Mouse (Mus musculus) megakaryocyte, embryonic 14.5 days (primary cell): ENCODE results near the gene Flt1. TPM values are rescaled to one million over a fixed set of nuclear protein-coding genes. Genes with fewer than 3 reads are reported as not detected.

ENCODE experiments used
- H3K27me3 ChIP-seq: replicated peaks from 2 replicates; pipeline ENCODE3; 2012; ENCODE audit warnings: inconsistent platforms
- H3K36me3 ChIP-seq: replicated peaks from 2 replicates; pipeline ENCODE3; 2012; ENCODE audit warnings: low read length, inconsistent platforms, mixed read lengths
- H3K4me1 ChIP-seq: 2 replicates; pipeline ENCODE4 v1.6.1; 2012; ENCODE audit warnings: inconsistent platforms
- H3K4me3 ChIP-seq: replicated peaks from 2 replicates; pipeline ENCODE3; 2012; ENCODE audit warnings: moderate library complexity, mild to moderate bottlenecking, inconsistent platforms
- H3K9me3 ChIP-seq: 2 replicates; pipeline ENCODE4 v1.6.1; 2012; ENCODE audit warnings: inconsistent platforms
- FLI1 ChIP-seq: IDR thresholded peaks from 2 replicates; pipeline ENCODE4 v1.6.1; 2012; ENCODE audit warnings: low read length, inconsistent platforms, mixed read lengths
- GATA1 ChIP-seq: IDR thresholded peaks from 3 replicates; pipeline ENCODE4 v1.6.1; 2012; ENCODE audit warnings: mixed read lengths, low read length, inconsistent platforms, borderline replicate concordance
- polyA plus RNA-seq: library from polyadenylated mRNA; stranded (reverse); fragments of >175 nt; gene quantifications from 2 replicates; pipeline ENCODE4 v1.2.3, GENCODE M21; 2012; ENCODE audit warnings: low replicate concordance; ENCODE audit not compliant: insufficient read depth

Gene Flt1
- polyA plus RNA-seq = 0.36 and 0.47 TPM in 2 replicates

DNA sequence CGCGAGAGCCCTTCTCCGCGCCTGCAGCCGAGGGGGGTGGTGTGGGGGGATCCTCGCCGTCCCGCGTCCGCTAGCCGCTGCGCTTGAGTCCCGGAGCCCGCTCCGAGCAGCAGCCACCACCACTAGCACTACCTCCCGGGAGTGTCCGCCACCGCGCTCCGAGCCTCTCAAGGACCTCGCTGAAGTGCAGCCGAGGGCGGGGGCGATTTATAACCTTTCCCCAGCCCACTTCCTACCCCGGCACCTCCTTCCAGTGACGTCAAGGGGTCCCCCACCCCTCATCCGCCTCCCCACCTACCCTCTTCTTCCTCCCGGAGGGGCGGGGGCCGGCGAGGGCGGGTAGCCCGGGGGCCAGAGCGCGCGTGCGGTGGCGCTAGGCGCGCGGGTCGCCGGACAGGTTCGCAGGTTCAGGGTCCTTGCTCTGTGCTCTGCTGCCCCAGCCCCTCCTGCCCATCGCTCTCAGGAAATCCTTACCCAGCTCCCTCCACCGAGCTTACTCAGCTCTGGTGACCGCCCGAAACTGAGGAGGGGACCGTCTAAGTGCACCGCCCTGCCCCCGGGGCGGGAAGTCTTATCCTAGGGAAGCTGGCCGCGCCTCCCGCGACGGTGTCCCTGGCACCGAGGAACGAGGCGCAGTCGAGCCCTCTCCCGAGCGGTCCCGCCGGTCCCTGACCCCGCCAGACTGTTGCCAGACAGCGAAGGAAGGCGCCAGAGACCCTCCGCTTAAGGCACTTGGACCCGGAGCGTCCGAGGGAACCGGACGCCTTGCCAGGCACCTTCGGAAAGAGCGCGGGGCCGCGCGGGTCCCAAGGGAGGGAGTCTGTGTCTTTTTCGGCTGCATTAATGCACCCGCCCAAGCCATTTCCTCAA lies at the start of gene Flt1:
Gene Flt1 (minus strand): TSS at position 181 of the 870 bp plus-strand sequence.
- H3K36me3 ChIP-seq = no peaks in the 10 kb centered on the region
- H3K27me3 ChIP-seq = peaks cover 83% of the 10 kb centered on the region
- TF ChIP-seq GATA1 (no peak), FLI1 (no peak)
- H3K4me3 ChIP-seq = peak within 1 kb of the TSS; percentile 92
- H3K4me1 ChIP-seq = peaks cover 60% of the 10 kb centered on the region
- H3K9me3 ChIP-seq = peaks cover 15% of the 10 kb centered on the region

DNA sequence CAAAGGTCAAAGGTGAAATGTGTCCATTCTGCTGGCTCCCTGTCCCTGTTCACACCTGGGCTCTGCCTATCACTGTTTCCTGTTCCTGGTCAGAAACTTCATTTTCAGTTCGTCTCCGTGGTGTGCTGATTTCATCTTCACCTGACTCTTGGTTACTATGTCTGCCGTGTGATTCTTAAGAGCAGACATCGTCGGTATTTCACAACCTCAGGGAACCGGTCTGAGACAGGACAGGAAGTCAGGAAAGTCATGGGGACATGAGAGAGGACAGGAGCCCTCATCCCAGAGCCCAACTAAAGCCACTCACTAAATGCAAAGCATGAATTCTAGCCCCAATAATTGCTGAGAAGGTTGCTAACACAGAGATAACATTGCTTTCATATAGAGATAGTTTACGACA lies 49.4 kb upstream of the Flt1 start:
- no peak for TF ChIP-seq GATA1
- no peak for TF ChIP-seq FLI1

DNA sequence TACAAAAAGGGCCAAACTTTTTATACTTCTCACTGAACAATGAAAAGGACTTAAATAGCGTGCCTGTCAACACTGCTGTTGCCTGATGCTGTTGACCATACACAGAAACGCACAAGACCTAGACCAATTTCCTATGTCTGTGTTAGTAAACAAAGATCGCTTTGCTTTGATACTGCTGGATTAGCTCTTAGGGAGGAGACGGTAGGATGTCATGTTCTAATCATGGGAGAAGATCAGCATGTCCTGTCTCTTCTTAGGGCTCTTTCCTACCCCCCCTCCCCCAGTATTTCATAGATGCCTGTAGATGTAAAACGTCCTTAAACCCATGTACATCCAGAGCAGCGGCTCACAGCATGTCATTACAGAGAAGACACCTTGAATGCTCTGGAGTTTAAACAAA lies 44.1 kb upstream of the Flt1 start:
- peaks cover 28% of the 10 kb centered on the region for H3K9me3 ChIP-seq
- TF ChIP-seq GATA1 = no peak
- no peak for TF ChIP-seq FLI1
- no peak overlapping the region for H3K4me3 ChIP-seq
- no peaks in the 10 kb centered on the region for H3K36me3 ChIP-seq
- no peaks in the 10 kb centered on the region for H3K4me1 ChIP-seq
- H3K27me3 ChIP-seq = peaks cover 16% of the 10 kb centered on the region

More for the DNA sequence above, 49.4 kb upstream of the Flt1 start:
- H3K9me3 ChIP-seq = peaks cover 33% of the 10 kb centered on the region
- H3K27me3 ChIP-seq = peaks cover 4% of the 10 kb centered on the region
- no peak overlapping the region for H3K4me3 ChIP-seq
- H3K36me3 ChIP-seq = no peaks in the 10 kb centered on the region
- no peaks in the 10 kb centered on the region for H3K4me1 ChIP-seq

- Histone ChIP-seq H3K27me3 (peaks cover 16% of the 10 kb centered on the region), H3K4me3 (no peak overlapping the region), H3K4me1 (peaks cover 12% of the 10 kb centered on the region), H3K36me3 (no peaks in the 10 kb centered on the region), H3K9me3 (peaks cover 11% of the 10 kb centered on the region)
- TF ChIP-seq GATA1 = no peak
- TF ChIP-seq FLI1 = no peak
These were observed 38.2 kb upstream of the Flt1 start for GRCm38 (mm10) chr5:147764061-147764460.

DNA sequence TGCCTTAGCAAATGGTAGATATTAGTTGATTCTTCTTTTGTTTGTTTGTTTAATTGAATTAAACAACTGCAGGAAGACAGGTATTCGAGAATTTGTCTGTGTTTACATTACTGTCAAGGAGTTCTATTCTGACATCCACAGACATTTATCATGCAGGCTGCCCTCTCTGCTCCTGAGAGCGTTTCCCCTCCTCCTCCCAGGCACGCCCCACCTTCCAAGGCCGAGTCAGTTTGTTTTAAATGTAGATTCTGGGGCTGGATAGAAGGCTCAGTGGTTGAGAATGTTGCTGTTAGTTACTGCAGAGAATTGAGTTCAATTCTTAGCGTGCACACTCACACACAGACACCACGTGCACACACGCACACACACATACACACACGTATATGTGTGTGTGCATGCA lies 36.2 kb upstream of the Flt1 start:
- peaks cover 25% of the 10 kb centered on the region for H3K4me1 ChIP-seq
- H3K9me3 ChIP-seq = peaks cover 11% of the 10 kb centered on the region
- H3K4me3 ChIP-seq = no peak overlapping the region
- H3K36me3 ChIP-seq = no peaks in the 10 kb centered on the region
- TF ChIP-seq FLI1 (no peak), GATA1 (no peak)
- peaks cover 9% of the 10 kb centered on the region for H3K27me3 ChIP-seq

GRCm38 (mm10) chr5:147761275-147761674 lies 35.5 kb upstream of the Flt1 start:
- TF ChIP-seq FLI1 (no peak), GATA1 (no peak)

DNA sequence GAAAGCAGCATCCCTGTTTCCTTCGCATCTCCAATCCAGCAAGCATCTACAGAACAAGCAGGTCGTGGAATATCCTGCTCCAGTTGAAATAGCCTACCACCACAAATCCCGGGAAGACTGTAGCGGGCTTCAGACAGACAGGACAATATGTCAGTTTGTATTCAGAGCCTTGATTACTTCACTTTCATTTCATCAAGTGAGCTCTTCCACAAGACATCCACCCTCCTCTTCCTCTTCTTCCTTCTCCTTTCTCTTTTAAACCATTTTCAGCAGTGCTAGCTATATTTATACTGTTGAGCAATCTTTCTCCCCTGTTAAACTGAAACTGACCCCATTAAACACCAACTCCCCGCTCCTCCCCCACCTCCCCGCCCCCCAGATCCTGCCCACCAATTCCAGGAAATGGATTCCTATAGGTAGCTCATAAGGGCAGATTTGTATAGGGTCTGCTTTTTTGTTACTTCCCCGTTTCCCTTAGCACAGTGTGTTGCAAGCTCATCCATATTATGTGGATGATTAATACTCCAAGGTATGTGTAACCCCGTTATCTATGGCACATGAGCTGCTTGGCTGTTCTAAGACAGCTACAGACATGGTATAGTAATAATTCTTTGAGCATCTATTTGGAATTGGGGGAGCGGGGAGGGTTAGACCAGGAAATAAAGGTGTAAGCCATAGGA lies 33.0 kb upstream of the Flt1 start:
- no peak for TF ChIP-seq FLI1
- TF ChIP-seq GATA1 = no peak
- H3K36me3 ChIP-seq = no peaks in the 10 kb centered on the region

More at GRCm38 (mm10) chr5:147761275-147761674, 35.5 kb upstream of the Flt1 start:
- H3K9me3 ChIP-seq = peaks cover 11% of the 10 kb centered on the region
- peaks cover 7% of the 10 kb centered on the region for H3K27me3 ChIP-seq
- no peak overlapping the region for H3K4me3 ChIP-seq
- H3K4me1 ChIP-seq = peaks cover 25% of the 10 kb centered on the region
- no peaks in the 10 kb centered on the region for H3K36me3 ChIP-seq

DNA sequence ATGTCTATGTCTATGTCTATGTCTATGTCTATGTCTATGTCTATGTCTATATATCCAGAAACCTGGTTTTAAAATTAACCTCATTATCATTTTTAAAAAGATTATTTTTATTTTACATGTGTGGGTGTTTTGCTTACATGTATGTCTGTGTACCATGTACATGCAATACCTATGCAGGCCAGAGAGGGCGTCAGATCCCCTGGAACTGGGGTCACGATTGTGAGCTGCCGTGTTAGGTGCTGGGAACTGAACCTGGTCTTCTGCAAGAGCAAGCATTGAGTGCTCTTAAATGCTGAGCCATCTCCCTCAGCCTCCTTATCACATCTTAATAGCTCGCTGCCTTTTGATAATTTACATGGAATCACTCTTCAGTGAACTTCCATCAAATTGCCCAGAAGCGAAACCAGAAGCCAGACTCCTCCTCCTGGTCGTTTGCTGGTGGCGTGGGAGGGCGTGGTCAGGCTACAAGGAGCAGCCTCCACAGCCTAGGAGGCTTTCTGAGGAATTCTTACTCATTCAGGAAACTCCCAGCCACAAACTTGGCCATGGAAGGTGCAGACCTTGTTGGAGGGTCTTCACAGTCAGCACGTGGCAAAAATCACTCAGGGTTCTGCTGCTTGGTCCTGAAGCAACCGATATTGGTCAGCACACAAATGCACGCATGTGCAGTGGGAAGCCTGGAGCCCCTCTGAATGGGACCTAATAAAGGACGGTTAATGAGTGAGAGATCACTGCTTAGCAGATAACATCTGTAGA lies 32.2 kb upstream of the Flt1 start:
- H3K9me3 ChIP-seq = peaks cover 26% of the 10 kb centered on the region
- H3K27me3 ChIP-seq = peaks cover 23% of the 10 kb centered on the region
- peak overlapping the region; percentile 90 for H3K4me3 ChIP-seq
- no peak for TF ChIP-seq GATA1
- no peak for TF ChIP-seq FLI1
- H3K4me1 ChIP-seq = peaks cover 30% of the 10 kb centered on the region
- no peaks in the 10 kb centered on the region for H3K36me3 ChIP-seq

More for the DNA sequence above, 33.0 kb upstream of the Flt1 start:
- peaks cover 19% of the 10 kb centered on the region for H3K9me3 ChIP-seq
- peaks cover 25% of the 10 kb centered on the region for H3K4me1 ChIP-seq
- peak overlapping the region; percentile 90 for H3K4me3 ChIP-seq
- peaks cover 17% of the 10 kb centered on the region for H3K27me3 ChIP-seq

- H3K4me1 ChIP-seq = peaks cover 27% of the 10 kb centered on the region
- H3K4me3 ChIP-seq = peak overlapping the region; percentile 84
- no peaks in the 10 kb centered on the region for H3K36me3 ChIP-seq
- peaks cover 32% of the 10 kb centered on the region for H3K9me3 ChIP-seq
- TF ChIP-seq GATA1 (no peak), FLI1 (no peak)
- peaks cover 62% of the 10 kb centered on the region for H3K27me3 ChIP-seq
These were observed 27.1 kb upstream of the Flt1 start for GRCm38 (mm10) chr5:147752914-147753341.
